Mouse (Mus musculus) left cerebral cortex, adult 9 months (tissue): Measurements from ENCODE around the gene Atg5.
A peak's percentile ranks its signal among the peaks of the same experiment; 100 is the strongest.
"Not testable (repeated sequence)": the region's sequence is repeated elsewhere in the genome, so short reads cannot be mapped to it uniquely, and the experiment has no call there.

Experiments used
- DNase-seq, 2 experiments: peaks; one replicate each; pipeline ENCODE4 v3.0.0; 2022; ENCODE audit warnings: low spot score in 2 of 2

Atg5 gene

DNA sequence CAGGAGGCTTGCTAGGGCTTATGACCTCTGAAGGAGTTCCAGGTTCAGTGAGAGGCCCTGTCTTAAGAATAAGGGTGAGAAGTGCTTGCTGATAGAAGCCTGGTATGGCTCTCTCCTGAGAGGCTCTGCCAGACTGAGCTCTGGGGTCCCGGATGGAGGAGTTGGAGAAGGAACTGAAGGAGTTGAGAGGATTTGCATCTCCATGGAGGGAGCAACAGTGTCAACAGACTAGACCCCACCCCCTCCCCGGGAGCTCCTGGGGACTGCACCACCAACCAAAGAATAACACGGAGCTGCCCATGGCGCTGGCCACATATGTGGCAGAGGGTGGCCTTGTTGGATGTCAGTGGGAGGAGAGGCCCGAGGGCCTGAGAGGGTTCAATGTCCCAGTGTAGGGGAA lies 47.1 kb downstream of the Atg5 start:
- DNase-seq = no peak

DNA sequence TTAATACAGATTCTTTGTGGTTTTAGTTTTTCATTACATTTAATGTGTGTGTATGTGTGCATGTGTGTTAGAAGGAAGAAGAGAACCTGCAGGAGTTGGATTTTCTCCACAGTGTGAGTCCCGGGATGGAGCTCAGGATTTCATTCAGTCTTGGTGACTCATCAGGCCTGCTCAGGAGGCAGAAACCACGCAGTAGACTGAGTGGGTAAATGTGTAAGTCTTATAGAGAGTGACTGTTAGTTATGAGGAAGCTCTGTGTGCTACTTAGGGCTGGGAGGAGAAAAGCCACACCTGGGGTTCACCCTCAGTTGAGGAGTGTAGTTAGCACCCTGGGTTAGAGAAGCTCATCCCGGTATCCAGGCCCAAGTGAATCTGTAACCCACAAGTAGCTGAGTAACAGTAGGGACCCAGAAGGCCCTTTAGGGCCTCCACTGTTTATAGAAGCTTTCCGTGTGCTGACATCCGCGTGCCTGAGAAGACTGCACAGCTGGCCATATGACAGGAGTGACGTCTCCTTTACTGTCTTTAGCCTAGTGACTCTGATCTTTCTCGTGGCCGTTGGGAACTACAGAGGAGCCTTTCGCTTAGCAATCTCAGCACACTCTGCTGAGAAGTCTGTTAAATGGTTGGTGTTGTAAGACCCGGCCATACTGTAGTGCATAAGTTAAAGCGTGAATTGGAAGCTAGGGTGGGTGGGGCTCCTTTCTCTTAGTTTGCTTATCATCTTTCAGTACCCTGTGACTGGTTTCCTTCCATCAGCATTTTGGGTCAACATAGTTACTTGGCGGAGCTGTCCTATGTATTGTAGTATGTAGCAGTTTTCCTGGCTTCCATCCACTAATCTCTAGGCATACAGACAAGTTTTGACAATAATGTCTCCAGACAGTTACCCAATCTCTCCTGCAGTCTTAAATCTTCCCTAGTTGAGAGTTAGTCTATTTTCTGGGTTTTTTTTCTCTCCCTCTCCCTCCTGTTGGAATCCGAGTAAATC lies 48.4 kb downstream of the Atg5 start:
- no peak for DNase-seq

DNA sequence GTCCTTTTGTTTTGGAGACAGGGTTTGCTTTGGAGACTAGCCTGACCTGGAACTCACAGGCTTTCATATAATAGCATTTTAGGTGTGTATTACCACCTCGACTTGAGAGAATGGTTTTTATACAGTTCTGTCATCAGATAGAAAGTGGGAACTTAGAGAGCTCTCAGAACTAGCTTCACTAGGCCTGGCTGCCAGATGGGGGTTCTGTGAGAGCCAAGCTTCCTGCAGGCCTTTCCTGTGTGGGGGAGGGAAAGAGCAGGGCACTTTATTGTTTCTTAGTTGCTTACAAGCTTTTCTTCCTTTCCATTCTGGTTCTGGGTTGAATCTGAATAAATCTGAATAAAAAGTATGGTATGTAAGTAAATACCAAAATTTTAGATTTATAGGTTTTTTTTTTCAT lies 54.0 kb downstream of the Atg5 start:
- no peak for DNase-seq

DNA sequence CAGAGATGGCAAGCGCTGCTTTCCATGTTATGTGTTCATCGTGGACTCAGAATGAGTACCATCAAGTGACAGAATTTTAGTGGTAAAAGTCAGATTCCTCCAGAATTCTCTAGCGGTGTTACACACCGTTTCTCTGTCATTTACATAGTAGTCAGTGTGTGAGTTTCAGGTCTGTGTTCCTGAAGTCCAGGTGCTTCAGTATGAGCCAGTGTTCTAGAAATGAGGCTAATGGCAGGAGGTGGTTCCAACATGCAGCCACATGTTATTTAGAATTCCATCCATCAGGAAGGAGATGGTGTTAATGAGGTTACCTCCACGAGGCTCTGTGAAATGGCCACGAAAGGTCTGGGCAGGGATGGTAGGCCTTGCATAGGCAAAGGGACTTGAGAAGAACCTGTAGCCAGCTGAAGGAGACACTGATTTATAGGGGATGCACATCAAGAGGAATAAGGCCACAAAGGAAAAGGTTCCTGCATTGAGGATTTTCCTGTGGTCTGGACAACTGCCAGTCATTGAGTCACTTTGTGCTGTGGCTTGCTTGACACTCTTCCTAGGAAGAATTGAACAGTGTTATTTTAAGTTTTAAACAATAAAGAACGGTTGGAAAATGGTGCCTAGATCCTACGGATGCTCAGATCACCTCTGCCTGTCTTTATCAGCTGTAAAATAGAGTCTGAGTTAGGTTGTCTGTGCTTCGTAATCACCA lies 55.1 kb downstream of the Atg5 start:
- DNase-seq = no peak

DNA sequence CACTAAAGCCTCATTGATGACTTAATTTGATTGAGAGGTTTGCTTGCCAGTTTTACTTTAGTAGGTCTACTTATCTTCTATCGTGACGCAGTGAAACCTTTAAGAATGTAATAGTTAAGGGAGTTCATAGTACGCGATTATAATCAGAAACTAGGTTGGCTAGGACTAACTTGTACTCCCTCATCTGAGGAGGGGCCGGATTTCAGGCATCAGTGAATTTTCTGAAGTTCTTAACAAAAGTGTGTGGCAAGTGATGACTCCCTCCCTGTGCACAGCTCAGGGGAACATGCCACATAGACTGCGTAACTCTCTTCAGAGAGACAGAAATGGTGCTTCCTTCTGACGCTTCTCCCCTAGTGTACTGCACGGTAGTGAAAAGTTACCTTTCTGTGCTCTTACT lies 55.7 kb downstream of the Atg5 start:
- no peak for DNase-seq

DNA sequence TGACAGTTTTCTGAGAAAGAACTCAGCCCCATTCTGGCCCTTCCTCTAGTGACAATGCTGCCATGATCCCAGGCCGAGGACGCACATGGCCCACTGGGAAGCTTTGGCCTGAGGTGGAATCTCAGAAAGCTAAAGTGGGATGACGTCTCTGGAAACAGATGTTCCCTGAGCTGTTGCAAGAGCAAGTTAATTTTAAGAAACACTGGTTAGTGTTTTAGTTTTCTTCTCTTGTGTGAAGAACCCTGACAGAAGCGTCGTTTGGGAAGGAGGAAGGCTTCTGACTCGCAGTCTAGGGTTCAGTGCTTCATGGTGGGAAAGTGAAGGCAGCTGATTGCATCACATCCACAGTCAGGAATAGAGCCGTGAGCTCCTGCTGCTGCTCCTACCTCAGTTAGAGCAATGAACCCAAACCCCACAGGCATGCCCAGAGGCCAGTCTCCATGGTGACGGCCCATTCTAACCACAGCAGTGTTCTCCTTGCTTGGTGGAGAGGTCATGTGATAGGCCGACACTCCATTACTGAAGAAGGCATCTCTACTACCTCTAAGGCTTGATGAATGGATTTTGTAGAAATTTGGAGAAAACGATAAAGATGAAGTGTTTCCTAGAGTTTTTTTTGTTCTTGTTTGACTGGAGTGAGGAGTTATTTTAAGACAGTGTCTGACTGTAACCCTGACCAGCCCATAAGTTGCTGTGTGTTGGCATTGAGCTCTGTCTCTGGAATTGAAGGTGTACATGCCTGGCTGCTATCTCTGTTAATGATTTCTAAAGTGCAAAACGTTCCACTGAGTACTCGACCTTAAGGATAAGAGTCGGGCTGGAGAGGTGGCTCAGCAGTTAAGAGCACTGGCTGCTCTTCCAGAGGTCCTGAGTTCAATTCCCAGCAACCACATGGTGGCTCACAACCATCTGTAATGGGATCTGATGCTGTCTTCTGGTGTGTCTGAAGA lies 57.7 kb downstream of the Atg5 start:
- DNase-seq = no peak

DNA sequence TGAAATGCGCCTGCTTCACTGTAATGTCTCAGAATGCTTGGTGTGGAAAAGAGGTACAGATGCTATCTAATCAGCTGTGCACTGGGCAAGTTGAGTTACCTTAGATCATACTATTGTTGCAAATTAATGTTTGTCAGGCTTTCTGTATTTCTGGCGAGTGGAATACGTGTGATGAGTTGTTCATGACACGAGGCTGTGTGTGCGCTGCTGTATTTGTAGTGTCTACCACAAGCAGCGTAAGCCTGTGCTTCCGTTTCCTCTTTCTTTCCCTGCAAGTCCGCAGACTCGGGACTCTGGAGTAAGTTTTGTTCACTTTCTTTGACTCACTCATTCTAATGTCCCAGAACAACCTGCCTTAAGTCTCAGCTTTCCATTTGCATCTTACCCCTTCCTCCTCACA lies 58.9 kb downstream of the Atg5 start:
- DNase-seq = no peak

DNA sequence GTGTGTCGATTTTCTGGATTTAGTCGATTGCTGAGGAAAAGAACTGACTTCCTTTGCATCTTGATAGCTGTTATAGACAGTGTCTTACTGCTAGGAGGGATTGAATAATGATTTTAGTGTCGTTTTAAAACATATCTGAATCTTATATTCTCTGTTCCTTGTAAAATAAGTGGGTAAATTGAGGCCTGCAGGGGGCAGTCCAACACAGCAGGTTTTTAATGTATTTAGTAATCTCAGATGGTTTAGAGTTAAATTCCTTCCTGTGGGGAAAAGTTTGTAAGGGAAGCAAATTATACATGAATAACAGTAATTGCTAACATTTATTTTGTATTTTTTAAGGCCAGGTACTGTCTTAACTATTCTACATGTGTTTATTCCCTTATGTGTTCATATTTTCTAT lies 60.2 kb downstream of the Atg5 start:
- DNase-seq = peak in 1 of 2 experiments; percentile 73

DNA sequence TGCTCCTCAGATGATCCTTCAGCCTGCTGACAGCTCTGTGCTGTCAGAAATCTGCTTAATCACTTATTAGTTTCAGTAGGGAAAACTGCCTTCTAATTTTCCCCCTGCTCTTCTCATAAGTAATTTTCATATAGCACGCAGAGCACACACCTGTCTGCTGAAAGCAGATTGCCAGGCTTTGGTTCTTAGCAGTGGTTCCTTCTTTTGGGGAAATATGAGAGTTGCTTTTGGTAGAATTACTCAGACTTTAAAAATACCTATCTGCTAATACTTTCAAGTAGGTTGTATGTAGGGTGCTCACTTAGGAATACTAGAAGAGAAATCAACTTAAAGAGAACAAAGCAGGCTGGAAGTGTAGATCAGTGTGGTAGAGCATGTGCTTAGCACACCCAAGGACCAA lies 62.6 kb downstream of the Atg5 start:
- no peak for DNase-seq

DNA sequence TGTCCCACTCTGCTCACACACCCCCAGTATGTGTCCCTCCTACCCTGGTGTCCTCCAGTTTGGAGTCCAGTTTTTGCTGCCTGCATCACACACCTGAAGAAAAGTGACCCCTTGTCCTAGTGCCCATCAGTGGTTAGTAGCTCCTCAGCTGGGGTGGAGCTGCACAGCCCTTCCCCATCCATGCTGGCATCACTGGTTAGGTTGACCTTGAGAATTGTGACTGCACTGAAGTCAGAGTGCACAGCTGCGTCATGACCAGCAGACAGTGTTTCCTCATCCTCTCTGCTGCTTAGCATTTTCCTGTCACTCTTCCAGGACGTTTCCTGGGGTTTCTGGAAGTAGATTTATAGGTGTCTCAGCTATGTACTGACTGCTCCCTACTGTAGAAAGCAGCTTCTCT lies 63.3 kb downstream of the Atg5 start:
- DNase-seq = no peak

DNA sequence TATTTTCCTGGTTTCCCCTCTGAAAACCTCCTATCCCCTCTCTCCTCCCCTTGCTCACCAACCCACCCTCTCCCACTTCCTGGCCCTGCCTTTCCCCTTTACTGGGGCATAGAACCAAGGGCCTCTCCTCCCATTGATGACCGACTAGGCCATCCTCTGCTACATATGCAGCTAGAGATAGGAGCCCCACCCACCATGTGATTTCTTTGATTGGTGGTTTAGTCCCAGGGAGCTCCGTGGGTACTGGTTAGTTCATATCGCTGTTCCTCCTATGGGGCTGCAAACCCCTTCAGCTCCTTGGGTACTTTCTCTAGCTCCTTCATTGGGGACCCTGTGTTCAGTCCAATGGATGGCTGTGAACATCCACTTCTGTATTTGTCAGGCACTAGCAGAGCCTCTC lies 64.5 kb downstream of the Atg5 start:
- DNase-seq = not testable (repeated sequence)

DNA sequence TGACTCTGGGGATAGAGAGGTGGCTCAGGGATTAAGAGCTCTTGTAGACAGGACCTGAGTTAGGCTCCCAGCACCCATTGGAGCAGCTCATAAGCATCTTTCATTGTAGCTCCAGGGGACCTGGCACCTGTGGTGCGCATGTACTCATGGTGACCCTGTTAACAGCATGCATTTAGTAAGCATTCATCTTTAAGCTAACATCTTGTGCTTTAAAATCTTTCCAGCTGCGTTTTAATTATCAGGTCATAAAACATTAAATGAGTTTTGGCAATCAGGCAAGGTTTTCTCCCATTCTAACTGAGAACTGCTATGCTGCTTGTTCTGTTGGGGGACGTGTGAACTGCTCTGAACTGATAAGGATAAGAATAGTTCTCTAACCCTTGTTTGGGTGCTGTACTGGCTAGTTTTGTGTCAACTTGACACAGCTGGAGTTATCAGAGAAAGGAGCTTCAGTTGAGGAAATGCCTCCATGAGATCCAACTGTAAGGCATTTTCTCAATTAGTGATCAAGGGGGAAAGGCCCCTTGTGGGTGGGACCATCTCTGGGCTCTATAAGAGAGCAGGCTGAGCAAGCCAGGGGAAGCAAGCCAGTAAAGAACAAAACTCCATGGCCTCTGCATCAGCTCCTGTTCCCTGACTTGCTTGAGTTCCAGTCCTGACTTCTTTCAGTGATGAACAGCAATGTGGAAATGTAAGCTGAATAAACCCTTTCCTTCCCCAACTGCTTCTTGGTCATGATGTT lies 68.7 kb downstream of the Atg5 start:
- not testable (repeated sequence) for DNase-seq

DNA sequence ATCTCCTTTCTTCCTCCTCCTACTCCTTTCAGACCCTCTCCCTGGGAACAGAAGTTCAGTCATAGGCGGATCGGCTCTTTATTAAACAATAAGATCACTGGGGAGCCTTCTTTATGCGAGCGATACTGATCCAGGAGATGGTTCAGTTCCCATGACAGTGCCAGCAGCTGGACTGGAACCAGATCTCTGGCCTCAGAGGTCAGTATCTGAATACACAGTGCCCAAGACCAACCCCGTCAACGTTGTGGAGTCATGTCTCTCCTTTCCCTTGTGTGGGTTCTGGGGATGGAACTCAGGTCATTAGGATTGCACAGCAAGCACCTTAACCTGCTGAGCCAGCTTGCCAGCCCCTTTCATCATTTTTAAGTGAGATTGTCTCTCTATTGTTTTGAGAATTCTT lies 70.4 kb downstream of the Atg5 start:
- no peak for DNase-seq

DNA sequence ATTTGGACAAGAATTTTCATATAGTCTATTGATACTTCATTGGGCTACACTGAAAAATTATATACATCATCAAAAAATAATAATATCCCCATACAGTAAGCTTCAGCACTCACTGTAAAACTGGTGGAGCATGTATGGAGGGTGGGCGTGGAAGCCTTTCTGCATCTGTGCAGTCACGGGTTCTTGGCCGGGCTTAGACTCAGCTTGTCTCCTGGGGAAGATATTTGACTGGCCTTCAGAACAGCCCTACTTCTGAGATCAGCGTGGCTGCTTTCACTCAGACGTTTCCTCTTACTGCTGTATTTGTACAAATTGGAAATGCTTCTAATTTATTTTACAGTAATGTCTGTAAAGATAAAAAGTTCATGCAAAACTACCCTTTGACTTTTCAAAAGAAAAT lies 71.2 kb downstream of the Atg5 start:
- DNase-seq = no peak

DNA sequence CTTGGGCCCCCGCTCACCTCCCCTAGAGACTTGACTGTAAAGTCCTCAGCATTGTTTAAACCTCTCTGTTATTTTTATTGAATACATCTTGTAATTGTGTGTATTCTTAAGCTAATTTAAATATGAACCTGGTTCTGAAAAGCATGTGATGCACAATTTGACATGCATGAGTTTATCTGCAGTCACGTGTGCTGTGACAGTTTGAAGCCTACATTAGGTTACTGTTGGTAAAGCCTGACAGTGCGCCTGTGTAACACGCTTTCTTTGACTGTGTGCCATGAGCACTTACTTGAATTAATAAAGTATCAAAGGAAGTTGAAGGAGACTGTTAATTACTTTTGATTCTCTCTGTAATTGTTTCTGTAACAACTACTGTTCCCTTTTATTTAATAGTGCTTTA lies 72.8 kb downstream of the Atg5 start:
- no peak for DNase-seq

DNA sequence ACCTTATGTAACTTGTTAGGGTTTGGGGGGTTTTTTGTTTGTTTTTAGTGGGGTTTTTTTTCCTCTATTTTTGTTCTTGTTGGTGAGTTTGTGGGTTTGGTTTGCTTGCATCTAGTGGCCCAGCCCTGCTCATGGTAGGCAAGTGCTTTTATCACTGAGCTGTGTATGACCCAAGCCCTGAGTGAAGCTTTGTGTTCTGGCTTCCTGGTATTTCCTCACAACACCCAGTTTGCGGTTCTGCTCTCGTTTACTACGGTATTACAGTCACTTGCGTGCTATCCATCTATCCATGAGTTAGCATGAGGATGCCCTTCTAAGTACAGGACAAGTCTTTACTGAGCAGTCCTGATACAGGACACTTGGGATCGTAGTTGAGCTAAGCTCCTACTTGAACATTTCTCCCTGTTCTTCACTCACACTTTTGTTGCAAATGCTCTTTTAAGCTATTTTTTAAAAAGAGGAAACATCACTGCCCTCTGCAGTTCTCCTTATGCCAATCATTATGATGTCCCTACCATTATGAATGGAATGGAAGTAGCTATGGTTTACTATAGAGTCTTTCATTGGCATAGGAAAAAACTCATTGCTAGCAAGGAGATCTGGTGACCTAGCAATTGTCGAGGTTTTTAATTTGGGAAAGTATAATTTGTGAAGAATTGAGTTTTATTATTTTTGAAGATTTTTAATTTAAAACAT lies 73.8 kb downstream of the Atg5 start:
- no peak for DNase-seq

DNA sequence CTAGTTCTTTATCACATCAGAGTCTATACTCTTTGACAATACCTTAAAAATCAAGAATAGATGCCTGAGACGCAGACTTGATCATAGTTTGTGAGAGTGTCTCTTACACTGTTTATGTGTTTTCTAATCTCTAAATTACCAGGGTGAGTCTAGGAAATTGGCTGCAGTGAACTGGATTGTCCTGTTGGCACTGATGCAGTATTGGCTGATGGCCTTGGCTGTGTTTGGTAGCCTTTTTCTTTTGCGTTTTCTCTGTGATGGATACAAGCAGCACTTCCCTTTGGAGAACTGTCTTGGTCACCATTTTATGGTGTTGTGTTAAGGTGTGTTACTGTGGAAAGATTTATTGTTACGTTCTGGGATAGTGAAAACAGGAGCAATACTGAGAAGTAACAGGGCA lies 75.2 kb downstream of the Atg5 start:
- no peak for DNase-seq

DNA sequence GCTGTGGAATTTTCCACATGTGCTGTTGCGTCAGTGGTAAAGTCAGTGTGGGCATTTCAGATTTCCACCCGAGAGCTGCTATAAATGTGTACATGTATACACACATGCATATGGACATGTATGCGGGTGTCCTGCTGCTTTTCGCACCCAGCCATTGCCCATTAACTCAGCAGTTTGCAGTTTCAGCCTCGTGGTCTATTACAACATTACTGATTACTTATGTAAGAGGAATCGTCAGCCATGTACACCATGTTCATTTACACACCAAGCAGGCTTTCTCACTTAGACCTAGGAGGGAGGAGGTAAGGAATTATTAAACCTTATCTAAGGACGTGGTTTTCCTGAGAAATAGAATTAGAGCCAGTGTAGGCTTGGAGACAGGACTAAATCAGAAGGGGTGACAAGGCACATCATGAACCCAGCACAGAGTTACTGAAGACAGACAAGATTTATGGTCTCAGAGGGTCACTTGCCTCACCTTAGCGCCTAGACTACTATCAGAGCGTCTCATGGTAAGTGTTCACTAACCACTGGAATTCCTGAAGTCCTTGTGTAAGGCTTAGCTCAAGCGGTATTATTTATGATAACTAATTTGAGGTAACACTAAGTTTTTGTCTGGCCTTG lies 79.5 kb downstream of the Atg5 start:
- DNase-seq = no peak

DNA sequence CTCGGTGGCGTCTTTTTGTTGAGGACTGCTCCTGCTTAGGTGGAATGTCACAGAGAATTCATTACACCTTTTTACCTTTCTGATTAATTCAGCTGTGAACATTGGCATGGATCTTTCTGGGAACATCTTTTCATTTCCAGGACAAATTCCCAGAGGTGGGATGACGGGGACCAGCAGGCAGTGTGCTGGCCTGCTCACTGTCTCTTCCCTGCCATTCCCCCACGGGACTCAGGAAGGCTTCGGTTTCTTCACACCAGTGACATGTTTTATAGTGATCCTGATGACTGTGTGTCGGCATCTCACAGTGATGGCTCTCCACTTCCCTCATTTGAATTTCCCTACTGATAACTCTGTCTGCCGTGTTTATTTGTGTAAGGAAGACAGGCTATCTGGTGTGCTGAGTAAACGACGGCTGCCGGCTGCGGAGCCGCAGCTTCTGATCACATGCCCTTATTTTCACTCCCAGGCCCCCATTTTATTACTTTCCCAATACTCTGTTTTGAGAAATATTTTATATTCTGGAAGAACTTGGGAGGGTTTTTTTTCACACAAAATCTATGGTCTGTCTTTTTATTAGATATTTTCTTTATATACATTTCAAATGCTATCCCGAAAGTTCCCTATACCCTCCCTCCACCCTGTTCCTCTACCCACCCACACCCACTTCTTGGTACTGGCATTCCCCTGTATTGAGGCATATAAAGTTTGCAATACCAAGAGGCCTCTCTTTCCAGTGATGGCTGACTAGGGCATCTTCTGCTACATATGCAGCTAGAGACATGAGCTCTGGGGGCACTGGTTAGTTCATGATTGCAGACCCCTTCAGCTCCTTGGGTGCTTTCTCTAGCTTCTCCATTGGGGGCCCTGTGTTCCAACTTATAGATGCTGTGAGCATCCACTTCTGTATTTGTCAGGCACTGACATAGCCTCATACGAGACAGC lies 80.6 kb downstream of the Atg5 start:
- DNase-seq = no peak
